Mouse (Mus musculus) lung, postnatal 0 days (tissue): ENCODE measurements around the gene C6.

Experiments
- CTCF ChIP-seq: IDR thresholded peaks from 2 replicates; pipeline ENCODE4 v1.5.1; 2016; ENCODE audit warnings: antibody characterized with exemption, mild to moderate bottlenecking
- EP300 ChIP-seq: IDR thresholded peaks from 2 replicates; pipeline ENCODE4 v1.6.1; 2016; ENCODE audit warnings: antibody characterized with exemption, mild to moderate bottlenecking, control low read depth

DNA sequence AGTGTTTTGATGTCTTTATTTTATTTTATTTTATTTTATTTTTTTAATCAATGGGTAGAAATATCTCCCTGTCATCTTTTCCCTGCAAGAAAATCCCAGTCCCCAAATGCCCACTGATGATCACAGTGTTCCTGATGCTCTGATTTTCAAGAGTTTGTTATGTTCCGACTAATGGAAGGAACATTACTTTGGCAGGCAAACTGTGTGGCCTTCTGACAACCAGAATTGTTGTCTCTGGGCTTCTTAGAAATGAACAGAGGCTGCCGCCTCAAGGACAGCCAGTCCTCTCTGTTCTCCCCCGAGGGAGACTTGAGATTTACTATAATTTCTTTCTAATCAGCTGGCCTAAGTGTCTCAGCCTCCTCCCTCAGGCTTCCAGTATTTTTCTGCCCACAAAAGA, 20.7 kb downstream of the C6 start:
- TF ChIP-seq CTCF = no peak
- no peak for TF ChIP-seq EP300
